Mouse (Mus musculus) E14TG2a.4 (cell line): ENCODE measurements at regions not wholly inside any gene's neighbourhood (a gene's known extent, or its start where the extent isn't known, plus 50 kb on each side); places are given as distances from the start of the nearest gene placed in this dataset.

Experiments used
- H3K27me3 ChIP-seq: 2 replicates; pipeline ENCODE4 v1.6.1; 2014; ENCODE audit warnings: low read length, control low read depth; ENCODE audit not compliant: insufficient read depth
- H3K36me3 ChIP-seq: 2 replicates; pipeline ENCODE4 v1.6.1; 2014; ENCODE audit warnings: low read length, control low read depth; ENCODE audit not compliant: insufficient read depth
- H3K4me1 ChIP-seq: replicated peaks from 2 replicates; pipeline ENCODE4 v1.6.1; 2014; ENCODE audit warnings: low read depth, low read length, control low read depth
- H3K4me3 ChIP-seq: replicated peaks from 2 replicates; pipeline ENCODE4 v1.5.1; 2014; ENCODE audit warnings: mild to moderate bottlenecking, low read length
- H3K9me3 ChIP-seq: 2 replicates; pipeline ENCODE4 v1.6.1; 2014; ENCODE audit warnings: low read length, control low read depth
- CTCF ChIP-seq: conservative IDR thresholded peaks from 2 replicates; pipeline ENCODE4 v1.5.1; 2014; ENCODE audit warnings: low read length
- NANOG ChIP-seq: IDR thresholded peaks from 2 replicates; pipeline ENCODE4 v1.6.1; 2014; ENCODE audit warnings: borderline replicate concordance, low read length, mixed read lengths
- POU5F1 ChIP-seq: IDR thresholded peaks from 2 replicates; pipeline ENCODE4 v1.6.1; 2014; ENCODE audit warnings: low read length, borderline replicate concordance

GRCm38 (mm10) chr8:113117241-113117640 is 518.1 kb upstream of the Mon1b start:
- no peaks in the 10 kb centered on the region for H3K4me1 ChIP-seq
- no peaks in the 10 kb centered on the region for H3K9me3 ChIP-seq
- H3K36me3 ChIP-seq, result no peaks in the 10 kb centered on the region
- no peak overlapping the region for H3K4me3 ChIP-seq
- H3K27me3 ChIP-seq, result no peaks in the 10 kb centered on the region
- no peak for TF ChIP-seq NANOG
- TF ChIP-seq POU5F1, result no peak
- no peak for TF ChIP-seq CTCF

DNA sequence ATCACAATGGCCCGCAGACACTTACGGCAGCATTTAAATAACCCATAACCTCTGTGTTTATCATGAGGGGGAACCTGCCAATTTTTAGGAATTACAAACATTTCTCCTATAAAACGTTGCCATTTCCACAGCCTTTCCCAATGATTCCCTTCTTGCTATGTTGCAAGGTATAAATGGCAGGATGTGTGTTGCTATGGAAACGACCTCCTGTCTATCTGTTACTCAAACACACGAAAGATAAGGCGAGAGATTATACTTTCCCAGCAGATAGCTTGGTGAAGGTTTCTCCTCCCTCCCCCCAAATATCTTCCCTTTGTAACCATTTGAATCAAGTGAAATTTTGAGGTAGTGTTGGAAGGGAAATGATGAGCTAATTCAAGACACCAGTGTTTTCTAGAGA is 509.8 kb upstream of the Mon1b start:
- TF ChIP-seq POU5F1 (no peak), CTCF (no peak), NANOG (no peak)
- H3K4me3 ChIP-seq, result no peak overlapping the region
- no peaks in the 10 kb centered on the region for H3K27me3 ChIP-seq
- no peaks in the 10 kb centered on the region for H3K4me1 ChIP-seq
- no peaks in the 10 kb centered on the region for H3K9me3 ChIP-seq
- no peaks in the 10 kb centered on the region for H3K36me3 ChIP-seq

DNA sequence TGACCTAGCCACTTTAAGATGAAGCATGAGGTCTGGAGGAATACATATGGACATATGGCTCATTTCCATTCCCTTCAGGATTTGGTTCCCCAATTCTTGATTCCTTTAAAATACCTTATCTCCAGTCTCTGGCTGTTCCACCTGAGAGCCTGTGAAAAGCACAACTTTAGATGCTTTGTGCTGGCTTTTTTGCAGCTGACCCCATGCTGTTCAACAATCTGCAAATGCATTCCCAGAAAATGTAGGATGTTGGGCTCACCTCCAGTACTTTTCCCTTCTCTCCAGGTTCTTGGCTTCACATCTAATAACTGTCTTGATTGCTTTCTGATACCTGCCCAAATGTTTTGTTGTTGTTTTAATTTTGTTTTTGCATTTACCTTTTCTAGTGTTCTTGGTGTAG is 498.0 kb upstream of the Mon1b start:
- Histone ChIP-seq H3K9me3 (no peaks in the 10 kb centered on the region), H3K4me3 (no peak overlapping the region), H3K36me3 (no peaks in the 10 kb centered on the region), H3K27me3 (no peaks in the 10 kb centered on the region), H3K4me1 (no peaks in the 10 kb centered on the region)
- TF ChIP-seq CTCF (no peak), NANOG (no peak), POU5F1 (no peak)

GRCm38 (mm10) chr8:113140021-113140420 is 495.4 kb upstream of the Mon1b start:
- H3K27me3 ChIP-seq, result no peaks in the 10 kb centered on the region
- no peaks in the 10 kb centered on the region for H3K9me3 ChIP-seq
- TF ChIP-seq NANOG, result no peak
- no peak overlapping the region for H3K4me3 ChIP-seq
- no peaks in the 10 kb centered on the region for H3K4me1 ChIP-seq
- H3K36me3 ChIP-seq, result no peaks in the 10 kb centered on the region

DNA sequence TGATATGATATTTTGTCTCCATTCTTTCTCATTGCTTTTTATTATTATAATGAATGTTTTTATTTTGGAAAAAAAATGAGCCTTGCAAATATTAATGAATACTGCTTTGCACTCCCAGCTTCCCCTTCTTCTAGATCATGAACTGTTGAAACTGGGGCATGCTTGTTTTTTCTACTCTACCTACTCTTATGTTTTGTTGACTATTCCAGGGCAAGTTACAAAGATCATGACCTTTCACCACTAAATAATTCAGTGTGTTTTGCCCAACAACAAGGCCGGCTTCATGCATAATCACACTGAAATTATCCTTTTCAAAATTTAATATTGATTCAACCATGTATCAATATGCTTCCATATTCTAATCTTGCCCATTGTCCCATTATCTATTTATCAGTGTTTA is 494.3 kb upstream of the Mon1b start:
- TF ChIP-seq POU5F1 (no peak), CTCF (no peak), NANOG (no peak)
- H3K4me1 ChIP-seq, result no peaks in the 10 kb centered on the region

DNA sequence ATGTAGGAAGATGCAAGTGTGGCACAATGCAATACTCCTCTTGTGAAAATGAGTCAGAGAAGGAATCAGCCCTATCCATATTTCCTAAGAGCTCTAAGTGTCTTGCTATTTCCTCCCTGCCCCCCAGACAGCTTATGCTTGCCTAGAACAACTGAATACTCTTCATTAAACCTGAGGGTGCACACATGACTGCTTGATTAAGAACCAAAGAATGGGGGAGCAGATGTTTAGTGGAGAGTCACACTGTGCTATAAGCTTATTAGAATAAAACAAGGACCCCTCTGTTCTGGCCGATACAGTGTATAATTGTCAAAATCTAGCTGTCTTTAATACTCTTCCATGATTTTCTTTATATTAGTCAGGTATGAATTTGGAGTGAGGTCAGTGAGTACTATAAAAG is 458.8 kb upstream of the Mon1b start:
- no peaks in the 10 kb centered on the region for H3K4me1 ChIP-seq
- H3K9me3 ChIP-seq, result no peaks in the 10 kb centered on the region
- no peaks in the 10 kb centered on the region for H3K36me3 ChIP-seq
- H3K27me3 ChIP-seq, result no peaks in the 10 kb centered on the region
- H3K4me3 ChIP-seq, result no peak overlapping the region
- TF ChIP-seq CTCF (no peak), NANOG (no peak), POU5F1 (no peak)

More for the DNA sequence above, 494.3 kb upstream of the Mon1b start:
- no peaks in the 10 kb centered on the region for H3K27me3 ChIP-seq
- no peaks in the 10 kb centered on the region for H3K9me3 ChIP-seq
- H3K36me3 ChIP-seq, result no peaks in the 10 kb centered on the region
- no peak overlapping the region for H3K4me3 ChIP-seq

DNA sequence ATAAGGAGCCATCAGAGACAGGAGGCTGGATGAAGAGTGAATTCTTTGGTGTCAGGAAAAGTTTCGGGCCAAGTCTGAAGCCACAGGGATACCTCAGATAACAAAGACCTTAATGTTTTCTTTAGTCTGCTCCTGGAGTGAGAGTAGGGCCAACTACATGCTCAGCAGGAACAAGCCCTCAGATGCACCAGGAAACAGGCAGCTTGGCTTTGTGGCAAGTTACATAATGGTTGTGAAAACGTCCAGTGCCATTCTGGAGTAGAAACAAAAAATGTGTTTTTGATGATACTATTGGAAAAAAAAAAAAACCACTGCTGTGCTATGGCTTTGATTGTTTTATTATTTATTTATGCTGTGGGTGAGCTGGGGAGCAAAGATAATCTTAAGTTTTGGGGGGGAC is 452.2 kb upstream of the Mon1b start:
- Histone ChIP-seq H3K27me3 (no peaks in the 10 kb centered on the region), H3K4me3 (no peak overlapping the region), H3K36me3 (no peaks in the 10 kb centered on the region), H3K9me3 (no peaks in the 10 kb centered on the region), H3K4me1 (no peaks in the 10 kb centered on the region)
- TF ChIP-seq POU5F1, result no peak
- no peak for TF ChIP-seq NANOG
- TF ChIP-seq CTCF, result no peak

DNA sequence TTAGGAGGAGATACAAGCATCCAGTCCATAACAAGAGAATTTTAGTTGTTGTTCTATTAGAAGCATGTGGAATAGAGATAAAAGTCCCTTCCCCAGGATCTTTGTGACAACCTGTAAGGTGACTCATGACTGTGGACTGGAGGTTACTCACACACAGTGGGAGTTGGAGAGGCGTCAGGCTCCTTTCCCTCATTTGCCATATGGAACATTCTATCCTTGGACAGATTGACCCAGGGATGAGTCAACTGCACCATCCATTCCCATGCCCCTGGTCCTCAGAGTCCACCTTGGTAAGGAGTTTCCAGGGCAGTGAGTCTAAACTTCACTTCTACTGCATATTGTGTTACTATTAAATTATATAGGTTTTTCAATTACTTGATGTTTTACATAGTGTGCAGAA is 444.9 kb upstream of the Mon1b start:
- H3K4me3 ChIP-seq, result no peak overlapping the region
- no peaks in the 10 kb centered on the region for H3K4me1 ChIP-seq
- no peaks in the 10 kb centered on the region for H3K9me3 ChIP-seq
- TF ChIP-seq NANOG, result no peak
- H3K27me3 ChIP-seq, result no peaks in the 10 kb centered on the region
- H3K36me3 ChIP-seq, result no peaks in the 10 kb centered on the region

- TF ChIP-seq NANOG (no peak), CTCF (no peak), POU5F1 (no peak)
- Histone ChIP-seq H3K9me3 (no peaks in the 10 kb centered on the region), H3K4me1 (no peaks in the 10 kb centered on the region), H3K36me3 (no peaks in the 10 kb centered on the region), H3K4me3 (no peak overlapping the region), H3K27me3 (no peaks in the 10 kb centered on the region)
These were observed 443.9 kb upstream of the Mon1b start for GRCm38 (mm10) chr8:113191537-113191936.
